Mouse (Mus musculus) layer of hippocampus, adult 18-20 months (tissue): ENCODE results near the gene Pmfbp1. TPM values are rescaled to one million over a fixed set of nuclear protein-coding genes. Genes with fewer than 3 reads are reported as not detected.
A peak's percentile ranks its signal among the peaks of the same experiment; 100 is the strongest.

ENCODE experiments used
- DNase-seq, 2 experiments: peaks; one replicate each; pipeline ENCODE4 v3.0.0; 2022; ENCODE audit warnings: low spot score in 2 of 2
- total RNA-seq, 2 experiments: library from RNA; stranded (reverse); gene quantifications; 2 replicates each; pipeline ENCODE4 v1.2.3; 2021

Gene Pmfbp1
- total RNA-seq, 2 experiments from 2014 or later, result 0.10 TPM; not detected in 1

GRCm38 (mm10) chr8:109499009-109499717 is 5.3 kb downstream of the Pmfbp1 start:
- peak in 1 of 2 experiments; percentile 8 for DNase-seq

DNA sequence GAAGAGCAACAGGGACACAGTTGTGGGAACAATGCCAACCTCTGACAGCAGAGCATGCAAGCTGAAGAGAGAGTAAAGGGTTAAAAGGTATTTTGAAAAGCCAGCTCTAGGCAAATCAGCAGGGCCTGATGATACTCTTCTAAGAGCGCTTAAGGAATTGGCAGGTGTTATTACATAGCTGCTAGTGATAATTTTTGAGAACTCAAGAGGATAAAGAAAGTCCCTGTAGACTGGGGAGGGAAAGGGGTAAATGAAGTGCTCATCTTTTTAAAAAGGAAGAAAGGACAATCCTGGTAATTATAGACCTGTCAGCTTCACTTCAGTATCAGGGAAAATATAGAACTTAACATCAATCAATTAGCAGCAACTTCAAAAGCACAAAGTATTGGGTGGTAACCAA is 9.7 kb downstream of the Pmfbp1 start:
- no peak for DNase-seq

DNA sequence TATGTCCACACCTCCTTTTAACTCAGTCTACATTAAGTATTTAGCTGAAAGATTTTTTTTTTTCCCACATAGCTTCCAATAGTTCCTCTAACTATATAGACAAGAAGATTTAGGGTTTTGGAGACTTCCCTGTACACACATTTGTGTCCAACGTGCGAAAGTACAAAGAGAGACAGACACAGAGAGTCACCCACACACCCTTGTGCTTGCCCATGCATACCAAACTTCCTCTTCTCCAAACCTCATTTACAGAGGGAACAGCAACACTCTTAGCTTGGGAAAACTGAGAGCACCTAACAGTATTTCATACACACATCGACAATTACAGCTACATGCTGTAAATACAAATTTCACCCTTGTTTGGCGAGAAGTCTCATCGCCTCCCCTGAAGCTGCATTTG is 11.7 kb downstream of the Pmfbp1 start:
- DNase-seq, result no peak

- DNase-seq, result no peak
Measured at GRCm38 (mm10) chr8:109524008-109524407, 30.2 kb downstream of the Pmfbp1 start.

DNA sequence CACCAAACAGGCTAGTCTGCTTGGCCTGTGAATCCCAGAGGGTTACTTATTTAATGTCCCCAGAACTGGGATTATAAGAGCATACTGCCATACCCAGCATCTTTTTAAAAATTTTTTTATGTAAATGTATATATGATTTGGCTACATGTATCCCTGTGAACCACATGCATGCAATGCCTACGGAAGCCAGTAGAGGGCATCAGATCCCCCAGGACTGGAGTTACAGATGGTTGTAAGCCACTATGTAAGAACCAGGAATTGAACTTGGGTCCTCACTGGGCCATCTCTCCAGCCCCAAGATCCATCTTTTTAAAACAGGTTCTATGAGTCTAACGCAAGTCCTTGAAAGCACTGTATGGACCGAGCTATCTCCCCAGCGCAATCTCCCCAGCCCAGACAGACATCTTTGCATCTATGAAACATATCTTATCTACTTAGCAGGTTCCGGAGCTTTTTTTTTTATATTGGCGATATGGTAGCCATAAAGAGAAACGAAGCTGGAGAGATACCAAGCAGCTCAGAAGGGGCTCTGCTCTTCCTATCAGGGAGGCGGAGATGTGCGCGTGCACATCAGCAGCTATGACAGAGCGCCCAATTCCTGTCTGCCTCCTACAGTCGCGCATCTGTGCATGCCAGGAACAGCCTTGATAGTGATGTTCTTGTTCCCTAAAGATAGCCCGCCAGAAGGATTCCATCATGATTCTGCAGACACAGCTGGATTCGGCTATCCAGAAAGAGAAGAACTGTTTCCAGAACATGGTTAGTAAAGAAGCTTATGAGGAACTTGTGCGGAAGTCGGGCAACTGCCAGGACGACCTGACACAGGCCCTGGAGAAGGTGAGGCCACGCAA is 41.5 kb downstream of the Pmfbp1 start:
- peak in 1 of 2 experiments; percentile 43 for DNase-seq

DNA sequence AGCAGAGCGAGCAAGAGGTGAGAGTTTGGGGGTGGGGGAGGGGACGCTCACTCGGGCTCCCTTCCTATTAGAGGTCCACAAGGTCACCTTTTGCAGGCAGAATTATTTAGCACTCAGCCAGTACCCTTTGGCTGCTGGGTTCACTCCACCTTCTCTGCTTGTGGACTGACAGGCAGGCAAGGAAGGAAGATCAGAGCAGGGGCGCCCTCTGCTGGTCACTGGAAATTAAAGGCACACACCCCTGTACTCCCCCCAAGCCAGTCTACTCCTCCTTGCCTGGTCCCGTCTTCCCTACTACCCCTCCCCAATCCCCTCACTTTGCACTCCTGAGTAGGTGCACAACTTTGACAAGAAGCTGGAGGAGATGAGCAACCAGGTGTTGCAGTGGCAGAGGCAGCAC is 42.9 kb downstream of the Pmfbp1 start:
- peak; percentile 63 to 88 for DNase-seq

DNA sequence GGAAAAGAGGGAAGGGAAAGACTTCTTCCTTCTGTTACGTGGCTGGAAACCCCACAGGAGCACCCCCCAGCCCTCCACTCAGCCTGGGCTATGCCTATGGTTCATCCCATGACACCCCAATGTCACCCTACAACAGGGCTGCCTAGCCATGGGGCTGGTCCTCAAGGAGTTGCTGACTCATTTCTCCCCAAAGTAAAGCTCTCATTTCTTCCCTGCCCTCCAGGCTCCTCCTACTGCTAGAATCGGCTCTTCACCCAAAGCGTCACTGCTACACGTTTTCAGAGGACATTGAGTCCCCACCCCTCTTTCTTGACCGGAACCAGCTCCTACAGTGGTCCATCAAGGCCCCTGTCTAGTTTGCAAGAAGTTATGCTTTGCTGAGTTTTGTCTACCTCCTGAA is 48.3 kb downstream of the Pmfbp1 start:
- no peak for DNase-seq

DNA sequence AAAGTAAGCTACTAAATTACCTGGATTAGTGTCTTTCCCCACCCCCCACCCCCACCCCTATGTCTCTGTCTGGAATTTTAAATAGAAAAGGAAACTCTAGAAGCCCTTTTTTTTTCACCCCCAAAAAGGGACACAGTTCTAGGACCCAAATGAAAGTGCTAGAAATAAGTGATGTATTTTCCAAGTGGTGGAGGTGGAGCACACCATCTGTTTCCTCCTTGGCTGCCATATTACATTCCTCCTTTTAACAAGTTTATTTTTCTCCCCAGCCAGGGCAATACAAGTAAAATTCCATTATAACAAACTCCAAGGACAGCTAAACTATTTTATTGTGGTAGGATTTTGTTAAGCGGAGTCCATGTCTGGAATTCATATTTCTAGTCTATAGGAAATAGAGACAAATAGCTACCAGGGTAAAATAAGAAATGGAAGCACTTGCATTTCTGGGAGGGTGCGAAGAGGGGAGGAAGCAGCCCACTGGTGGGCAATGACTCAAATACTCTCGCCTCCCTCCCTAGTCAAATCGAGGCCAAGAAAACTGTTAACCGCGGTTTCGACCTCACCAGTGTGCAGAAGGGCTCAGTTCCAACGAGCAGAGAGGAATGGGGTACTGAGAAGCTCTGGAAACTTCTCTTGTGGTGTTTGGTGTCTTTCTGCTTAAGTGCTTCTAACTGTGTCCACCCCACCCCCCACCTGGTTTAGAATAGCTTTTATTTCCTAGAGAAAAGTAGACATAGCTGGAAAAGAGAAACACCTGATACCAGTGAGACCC is 49.1 kb downstream of the Pmfbp1 start:
- peak in 1 of 2 experiments; percentile 31 for DNase-seq

DNA sequence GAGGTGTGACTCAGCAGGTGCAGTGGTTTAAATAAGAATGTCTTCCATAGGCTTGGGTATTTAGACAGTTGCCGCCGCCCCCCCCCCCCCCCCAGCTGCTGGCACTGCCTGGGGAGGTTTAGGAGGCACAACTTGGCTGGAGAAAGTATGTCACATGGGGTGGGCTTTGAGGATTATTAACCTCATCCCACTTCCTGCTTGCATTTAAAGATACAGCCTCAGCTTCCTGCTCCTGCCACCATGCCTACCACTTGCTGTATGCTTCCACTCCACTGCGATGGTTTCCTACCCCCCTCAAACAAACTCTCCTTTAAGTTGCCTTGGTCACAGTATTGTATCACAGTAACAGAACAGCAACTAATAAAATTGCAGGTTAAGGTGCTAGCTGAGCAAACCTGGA is 50.2 kb downstream of the Pmfbp1 start:
- no peak for DNase-seq

DNA sequence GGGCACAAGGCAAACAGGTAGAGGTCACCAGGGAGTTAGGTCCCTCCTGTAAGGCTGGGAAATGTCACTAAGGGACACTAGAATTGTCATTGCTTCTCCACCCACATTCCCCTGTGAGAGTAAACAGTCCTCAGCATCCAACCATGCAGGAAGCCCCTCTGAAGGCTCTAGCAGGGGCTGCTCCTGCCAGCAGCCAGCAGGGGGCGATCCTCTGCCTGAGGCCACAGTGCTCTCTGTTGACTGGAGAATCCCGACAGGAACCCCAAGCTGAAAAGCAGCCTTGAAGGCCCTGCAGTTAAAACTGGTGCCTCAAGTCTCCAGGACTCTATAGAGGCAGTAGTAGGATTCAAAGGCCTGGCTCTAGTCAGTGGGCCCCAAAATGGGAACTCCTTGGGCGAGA is 57.8 kb downstream of the Pmfbp1 start:
- no peak for DNase-seq

- no peak for DNase-seq
Measured at GRCm38 (mm10) chr8:109563881-109564280, 70.1 kb downstream of the Pmfbp1 start.

- DNase-seq, result no peak
Measured at GRCm38 (mm10) chr8:109564766-109565165, 70.9 kb downstream of the Pmfbp1 start.

DNA sequence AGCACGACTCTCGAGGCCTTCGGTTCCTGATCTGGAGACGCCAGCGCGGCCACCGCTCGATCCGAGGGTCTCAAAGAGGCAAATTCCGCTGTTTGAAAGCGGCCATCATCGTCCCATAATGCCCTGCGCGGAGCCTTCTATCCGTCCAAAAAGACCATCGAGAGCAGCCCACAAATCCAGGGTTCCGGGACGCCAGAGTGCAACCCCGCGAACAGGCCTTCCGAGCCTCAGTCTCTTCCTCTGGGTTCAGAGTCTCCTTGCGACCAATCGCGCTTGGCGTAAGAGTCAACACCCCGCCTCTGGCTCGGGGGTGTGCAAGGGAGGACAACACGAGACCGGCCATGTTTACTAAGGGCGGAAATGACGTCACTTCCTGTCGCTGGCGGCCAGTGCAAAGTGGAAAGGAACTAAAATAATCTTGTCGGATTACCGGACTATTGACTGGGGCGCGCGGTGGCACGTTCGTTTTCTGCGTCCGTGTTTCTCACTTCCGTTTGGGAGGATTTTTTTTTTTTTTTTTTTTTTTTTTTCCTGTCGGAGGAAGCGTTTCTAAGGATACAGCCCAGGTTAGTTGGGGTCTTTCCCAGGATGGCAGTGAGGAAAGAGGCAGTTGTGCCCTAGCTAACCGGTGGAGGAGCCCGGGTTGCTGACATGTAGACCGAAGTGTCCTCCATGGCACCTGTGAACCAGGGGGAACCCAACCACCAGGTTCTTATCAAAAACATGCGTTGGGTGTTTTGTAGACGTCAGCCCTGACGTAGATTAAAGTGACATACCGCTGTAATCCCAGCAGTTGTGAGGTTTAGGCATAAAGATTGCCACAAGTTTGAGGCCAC is 71.9 kb downstream of the Pmfbp1 start, which contains the start of the genes Dhx38 and Txnl4b:
Gene Dhx38, minus strand, starts transcription at position 364 of the 836 bp plus-strand sequence.
Gene Txnl4b, plus strand, starts transcription at position 395 of the 836 bp plus-strand sequence.
- DNase-seq, result peak; percentile 99 to 100

DNA sequence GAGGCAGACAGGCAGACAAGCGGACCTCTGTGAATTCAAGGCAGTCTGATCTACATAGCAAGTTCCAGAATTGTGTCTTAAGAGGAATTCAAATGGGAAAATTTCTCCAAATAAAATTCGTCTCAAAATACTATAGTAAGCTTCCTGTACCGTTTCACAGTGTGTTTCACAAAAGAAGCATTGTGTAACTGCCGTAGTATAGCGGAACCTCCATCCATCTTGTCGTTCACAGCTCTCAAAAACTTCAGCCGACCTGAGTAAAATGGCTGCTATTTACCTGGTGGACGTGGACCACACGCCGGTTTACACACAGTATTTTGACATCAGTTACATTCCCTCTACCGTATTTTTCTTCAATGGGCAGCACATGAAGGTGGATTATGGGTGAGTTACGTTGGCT is 77.3 kb downstream of the Pmfbp1 start:
- no peak for DNase-seq

- no peak for DNase-seq
Measured at GRCm38 (mm10) chr8:109576311-109576710, 82.5 kb downstream of the Pmfbp1 start.

DNA sequence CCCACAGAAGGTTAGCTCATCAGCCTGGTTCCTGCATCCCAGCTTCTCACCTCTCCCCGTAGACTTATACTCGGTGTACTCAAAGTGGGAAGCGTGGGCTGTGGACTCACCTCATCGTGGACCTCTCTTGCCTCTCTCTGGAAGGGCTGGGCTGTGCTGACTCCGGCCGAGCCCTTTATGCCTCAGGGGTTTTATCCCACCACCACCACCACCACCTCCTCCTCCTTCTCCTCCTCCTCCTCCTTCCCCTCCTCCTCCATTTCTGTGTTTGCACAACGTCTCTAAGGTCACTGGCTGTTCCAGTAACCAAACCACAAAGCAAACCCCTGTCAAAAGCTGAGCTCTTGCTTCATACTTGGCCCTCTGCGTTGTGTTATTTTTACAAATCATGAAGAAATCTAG is 85.1 kb downstream of the Pmfbp1 start, which contains the start of gene Hp:
Gene Hp, minus strand, starts transcription at position 273 of the 402 bp plus-strand sequence.
- DNase-seq, result no peak

- no peak for DNase-seq
Measured at GRCm38 (mm10) chr8:109584293-109584692, 90.5 kb downstream of the Pmfbp1 start.

GRCm38 (mm10) chr8:109584830-109585229 is 91.0 kb downstream of the Pmfbp1 start:
- no peak for DNase-seq

GRCm38 (mm10) chr8:109585652-109586051 is 91.8 kb downstream of the Pmfbp1 start:
- no peak for DNase-seq

- no peak for DNase-seq
Measured at GRCm38 (mm10) chr8:109586972-109587504, 93.2 kb downstream of the Pmfbp1 start.
